Mouse (Mus musculus) liver, adult 2 months (tissue): ENCODE data around the gene 4931406P16Rik.
A peak's percentile ranks its signal among the peaks of the same experiment; 100 is the strongest.

Experiments
- CTCF ChIP-seq: fragments of 200-500 bp; IDR thresholded peaks from 2 replicates; pipeline ENCODE4 v1.5.1; 2011; ENCODE audit warnings: low read depth, low read length, control low read depth
- POLR2A ChIP-seq: fragments of 200-500 bp; IDR thresholded peaks from 2 replicates; pipeline ENCODE4 v1.6.1; 2011; ENCODE audit warnings: low read length, control low read depth; ENCODE audit not compliant: insufficient read depth; ENCODE audit errors: extremely low read depth

DNA sequence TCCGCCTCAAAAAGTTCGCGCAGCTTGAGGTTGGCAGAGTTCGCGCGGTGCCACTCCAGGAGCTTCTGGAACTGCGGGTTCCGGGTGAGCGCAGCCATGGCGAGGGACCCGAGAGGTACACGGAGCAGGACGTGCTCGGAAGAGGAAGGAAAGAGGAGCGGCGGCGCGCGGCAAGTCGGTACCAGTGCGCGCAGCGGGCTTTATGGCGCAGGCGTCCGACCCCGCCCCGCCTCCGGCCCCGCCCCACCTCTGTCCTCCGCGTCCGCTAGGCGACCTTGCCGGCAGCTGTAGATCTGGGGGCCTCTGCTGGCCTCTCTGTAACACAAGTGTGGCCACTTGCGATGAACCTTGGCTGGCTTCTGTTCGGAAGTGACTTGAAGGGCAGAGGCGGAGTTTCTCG is 83.2 kb downstream of the 4931406P16Rik start, which contains the start of gene Gpi1:
- peak; percentile 48 for TF ChIP-seq CTCF
- TF ChIP-seq POLR2A = peak; percentile 91
